ENCODE assay signal across 8 mouse cellular contexts in the genomic region with DNA sequence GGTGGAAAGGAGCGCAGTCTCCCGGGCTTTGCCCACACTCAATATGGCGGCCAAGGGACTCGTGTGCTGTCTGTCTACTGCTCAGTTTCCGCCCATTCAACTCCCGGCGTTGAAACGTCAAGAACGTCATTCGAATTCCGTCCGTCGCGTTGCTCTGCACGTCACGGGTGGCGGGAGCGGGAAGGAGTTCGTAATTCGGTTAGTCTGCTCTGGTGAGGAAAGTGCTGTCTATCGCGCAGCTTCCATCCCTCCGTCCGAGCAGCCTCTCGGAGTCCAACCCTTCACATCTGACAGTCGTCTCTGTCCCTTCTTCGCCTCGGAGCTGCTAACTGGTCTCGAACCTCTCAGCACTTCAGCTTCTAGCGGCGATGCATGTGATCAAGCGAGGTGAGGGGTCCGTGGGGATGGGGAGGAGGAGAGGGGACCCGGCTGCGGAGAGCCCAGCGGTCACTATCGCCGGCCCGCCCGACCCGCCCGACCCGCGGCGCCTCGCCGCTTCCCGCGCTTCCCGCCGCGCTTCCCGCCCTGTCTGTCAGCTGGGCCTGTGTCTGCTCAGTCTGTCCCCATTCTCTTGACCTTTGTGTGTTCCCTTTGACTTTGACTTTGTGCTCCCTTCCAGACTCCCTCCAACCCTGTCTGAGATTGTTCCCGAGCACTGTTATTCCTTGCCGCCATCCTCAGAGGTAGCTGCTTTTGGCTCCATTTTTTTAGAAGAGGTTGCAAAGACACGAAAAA. TPM values are rescaled to one million over a fixed set of nuclear protein-coding genes. Genes with fewer than 3 reads are reported as not detected.
DNase-seq lines count a peak whose midpoint lies in the region; ATAC-seq and TF ChIP-seq lines count a peak whose summit lies in the region.

A gene (plus strand): TSS at position 39 of the 735 bp plus-strand sequence.

- no peaks in the 10 kb centered on the region; the same call in 1 of the 2 replicates for H3K27me3 ChIP-seq in embryonic facial prominence, embryonic 14.5 days (replicated peaks; ENCODE audit: control insufficient read depth, insufficient read depth, low read length)
- no peaks in the 10 kb centered on the region for H3K27me3 ChIP-seq in heart, adult 2 months (ENCODE audit: control insufficient read depth, insufficient read depth, low read length)
- H3K27me3 ChIP-seq in limb, embryonic 13.5 days: peaks cover 14% of the 10 kb centered on the region; the same call in 1 of the 2 replicates
- H3K27me3 ChIP-seq in midbrain, embryonic 16.5 days (ENCODE audit: control insufficient read depth, insufficient read depth, low read depth, low read length): no peaks in the 10 kb centered on the region; the same call in 1 of the 2 replicates

- H3K79me2 ChIP-seq in heart, adult 2 months (replicated peaks; ENCODE audit: control insufficient read depth, insufficient read depth, low read length): no peaks in the 10 kb centered on the region; the same call in 1 of the 2 replicates

- peaks cover 31% of the 10 kb centered on the region for H3K36me3 ChIP-seq in embryonic facial prominence, embryonic 14.5 days (ENCODE audit: control insufficient read depth, insufficient read depth, low read length)
- no peaks in the 10 kb centered on the region for H3K36me3 ChIP-seq in heart, adult 2 months (ENCODE audit: control insufficient read depth, insufficient read depth, low read length)
- H3K36me3 ChIP-seq in limb, embryonic 13.5 days: peaks cover 23% of the 10 kb centered on the region
- 0 out of 2 replicates have a peak, but pooled peaks cover 2% of the 10 kb centered on the region for H3K36me3 ChIP-seq in midbrain, embryonic 16.5 days (ENCODE audit: control insufficient read depth, insufficient read depth, low read length)

- peak; percentile 91 for TF ChIP-seq EP300 in heart, adult 2 months (IDR thresholded peaks at IDR 0.05; ENCODE audit: insufficient read depth, low read depth, low read length)

- H3K27ac ChIP-seq in embryonic facial prominence, embryonic 14.5 days (replicated peaks; ENCODE audit: low read depth, low read length): peak within 1 kb of the TSS; percentile 92
- H3K27ac ChIP-seq in heart, adult 2 months: peak within 1 kb of the TSS; percentile 61
- peak within 1 kb of the TSS; percentile 85 for H3K27ac ChIP-seq in limb, embryonic 13.5 days
- peak within 1 kb of the TSS; percentile 59; the same call in 1 of the 2 replicates for H3K27ac ChIP-seq in midbrain, embryonic 16.5 days (ENCODE audit: low read length)

- DNase-seq in 3T3-L1 (ENCODE audit: low read depth, low spot score): peak; percentile 98
- peak; percentile 81 to 88 for DNase-seq in adrenal gland, postnatal 4 days (ENCODE audit: low spot score in 2 of 2)
- peak; percentile 99 for DNase-seq in embryonic facial prominence, embryonic 14.5 days (ENCODE audit: low spot score)
- peak; percentile 95 to 96 for DNase-seq in heart, adult 2 months
- peak; percentile 94 for DNase-seq in kidney, adult 8-10 months
- peak; percentile 91 to 95 for DNase-seq in spleen, postnatal 10 days (ENCODE audit: low spot score in 2 of 2)

- peak within 1 kb of the TSS; percentile 61 for H3K4me2 ChIP-seq in embryonic facial prominence, embryonic 14.5 days (ENCODE audit: low read depth, low read length)
- H3K4me2 ChIP-seq in limb, embryonic 13.5 days (replicated peaks): peak within 1 kb of the TSS; percentile 74
- H3K4me2 ChIP-seq in midbrain, embryonic 16.5 days (ENCODE audit: low read length): peak within 1 kb of the TSS; percentile 71

- no peak for TF ChIP-seq CTCF in heart, adult 2 months (IDR thresholded peaks at IDR 0.05)

- WGBS in embryonic facial prominence, embryonic 14.5 days: under 1% methylated on average over 52 of the region's 56 CpGs
- under 1% methylated on average over 56 of the region's 56 CpGs for WGBS in heart, adult 2 months
- under 1% methylated on average over 56 of the region's 56 CpGs for WGBS in limb, embryonic 13.5 days
- WGBS in midbrain, embryonic 16.5 days: under 1% methylated on average over 55 of the region's 56 CpGs

- H3K9me3 ChIP-seq in embryonic facial prominence, embryonic 14.5 days (ENCODE audit: control insufficient read depth, low read length): no peaks in the 10 kb centered on the region
- H3K9me3 ChIP-seq in limb, embryonic 13.5 days: no peaks in the 10 kb centered on the region
- H3K9me3 ChIP-seq in midbrain, embryonic 16.5 days (replicated peaks; ENCODE audit: control insufficient read depth, low read length, poor library complexity, severe bottlenecking): no peaks in the 10 kb centered on the region

- peak within 1 kb of the TSS; percentile 95 for H3K9ac ChIP-seq in embryonic facial prominence, embryonic 14.5 days (ENCODE audit: low read depth, low read length)
- H3K9ac ChIP-seq in heart, adult 2 months (ENCODE audit: low read depth, low read length): peak within 1 kb of the TSS; percentile 64
- peak within 1 kb of the TSS; percentile 89 for H3K9ac ChIP-seq in limb, embryonic 13.5 days
- peak within 1 kb of the TSS; percentile 65 for H3K9ac ChIP-seq in midbrain, embryonic 16.5 days (ENCODE audit: low read depth, low read length)

- peak; percentile 71 for TF ChIP-seq POLR2A in heart, adult 2 months (IDR thresholded peaks at IDR 0.05; ENCODE audit: insufficient read depth, low read depth, low read length)

- ATAC-seq in embryonic facial prominence, embryonic 14.5 days (ENCODE audit: low read depth): peak; percentile 99
- peak; percentile 98 for ATAC-seq in limb, embryonic 13.5 days (ENCODE audit: low FRiP score, low read depth)
- peak; percentile 100 for ATAC-seq in midbrain, embryonic 16.5 days

- peak within 1 kb of the TSS; percentile 91 for H3K4me3 ChIP-seq in embryonic facial prominence, embryonic 14.5 days (ENCODE audit: low read depth, low read length)
- H3K4me3 ChIP-seq in heart, adult 2 months: peak within 1 kb of the TSS; percentile 76
- H3K4me3 ChIP-seq in limb, embryonic 13.5 days: peak within 1 kb of the TSS; percentile 83
- peak within 1 kb of the TSS; percentile 60 for H3K4me3 ChIP-seq in midbrain, embryonic 16.5 days (ENCODE audit: low read depth, low read length)

- intact Hi-C loops in heart, adult 2 months (cut with DNase I): no loop called here

- H3K4me1 ChIP-seq in embryonic facial prominence, embryonic 14.5 days (ENCODE audit: control insufficient read depth, insufficient read depth, low read length): peaks cover 13% of the 10 kb centered on the region
- H3K4me1 ChIP-seq in heart, adult 2 months (ENCODE audit: control insufficient read depth, insufficient read depth, low read length): no peaks in the 10 kb centered on the region
- peaks cover 19% of the 10 kb centered on the region for H3K4me1 ChIP-seq in limb, embryonic 13.5 days
- H3K4me1 ChIP-seq in midbrain, embryonic 16.5 days (ENCODE audit: control insufficient read depth, insufficient read depth, low read length): peaks cover 18% of the 10 kb centered on the region

RNA-seq across cellular contexts. Expression of the gene that starts here (rescaled TPM):
- total RNA-seq in adrenal gland, postnatal 4 days (2021): 10 to 100 TPM; 72.0 to 73.4 TPM
- polyA plus RNA-seq in embryonic facial prominence, embryonic 14.5 days (2014; fragmentation: Nextera tagmentation; extraction: Ambion mirVana): 98.1 and 123 TPM in 2 replicates
- total RNA-seq in heart, adult 2 months (2021): 1 to 10 TPM; 9.6 to 9.9 TPM
- 4.4 and 8.1 TPM in 2 replicates for polyA plus RNA-seq in heart, adult 2 months (2012; rRNA removed)
- 151 and 154 TPM in 2 replicates for polyA plus RNA-seq in limb, embryonic 13.5 days (2015; fragmentation: Nextera tagmentation; extraction: Ambion mirVana)
- 38.5 and 42.8 TPM in 2 replicates for polyA plus RNA-seq in midbrain, embryonic 16.5 days (2015; fragmentation: Nextera tagmentation; extraction: Ambion mirVana)

Comparison
In these comparisons a context has a peak if more than half of its experiments do, and no peak if none do; other contexts are left out.
1. Peak in every context shown above with its lines: DNase-seq, ATAC-seq, H3K4me3 ChIP-seq and H3K27ac ChIP-seq.
2. RNA of the gene that starts here (total RNA-seq): 72.0 to 73.4 TPM in adrenal gland, postnatal 4 days; 9.6 to 9.9 TPM in heart, adult 2 months; every median in the first group is over 4 times any median in the second.